Mouse (Mus musculus): ENCODE measurements at regions not wholly inside any gene's neighbourhood (a gene's known extent, or its start where the extent isn't known, plus 50 kb on each side); places are given as distances from the start of the nearest gene placed in this dataset.
A peak's percentile ranks its signal among the peaks of the same experiment; 100 is the strongest.

DNA sequence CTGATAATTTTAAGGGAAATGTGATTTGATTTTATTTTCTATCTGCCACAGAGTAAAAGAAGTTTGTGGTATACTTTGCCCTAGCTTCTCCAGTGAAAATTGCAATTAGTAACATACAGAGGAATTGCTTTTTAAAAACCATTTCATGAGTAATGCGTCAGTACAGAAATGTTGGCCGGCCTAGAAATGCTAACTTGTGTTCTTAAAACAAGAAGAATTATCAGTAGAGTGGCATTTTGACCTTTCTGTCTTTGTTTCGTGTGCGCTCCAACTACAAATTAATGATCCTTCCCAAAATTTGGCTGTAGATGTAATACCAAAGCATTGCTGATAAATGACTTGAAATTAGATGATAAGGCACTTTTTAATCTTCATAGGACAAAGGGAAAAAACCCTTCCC is 99.7 kb upstream of the Paip1 start:
- no peaks in the 10 kb centered on the region for H3K9me3 ChIP-seq (replicated peaks)
- no peak for ATAC-seq (ENCODE audit: insufficient number of reproducible peaks, low FRiP score, low TSS enrichment, low read depth)
- H3K9ac ChIP-seq = no peak overlapping the region
- 95% methylated on average over 4 of the region's 4 CpGs for WGBS
- H3K27ac ChIP-seq (replicated peaks) = no peak overlapping the region
- no peaks in the 10 kb centered on the region for H3K36me3 ChIP-seq
- no peak overlapping the region for H3K4me3 ChIP-seq (replicated peaks)
- H3K4me1 ChIP-seq = no peaks in the 10 kb centered on the region
- no peaks in the 10 kb centered on the region for H3K27me3 ChIP-seq
- H3K4me2 ChIP-seq (replicated peaks) = no peak overlapping the region

DNA sequence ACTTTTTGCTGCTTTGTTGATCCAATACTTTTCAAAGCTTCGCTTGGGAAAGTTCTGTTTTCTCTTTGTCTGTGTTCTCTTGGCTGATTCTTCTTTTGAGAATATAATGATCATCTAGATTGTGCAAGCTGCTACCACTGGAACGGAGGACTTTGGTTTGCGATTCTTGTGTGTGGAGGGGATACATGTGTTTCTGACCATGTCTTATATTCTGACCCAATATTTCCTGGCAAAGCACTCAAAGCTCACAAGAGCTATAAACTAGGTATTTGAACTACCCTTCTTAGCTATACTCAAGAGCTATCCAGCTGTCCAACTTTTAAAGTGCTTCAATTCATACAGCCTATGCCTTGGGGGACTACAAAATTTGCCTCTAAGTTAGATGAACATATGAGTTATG is 96.6 kb upstream of the Paip1 start:
- Histone ChIP-seq H3K4me2 (replicated peaks) (no peak overlapping the region), H3K27ac (replicated peaks) (no peak overlapping the region), H3K4me1 (no peaks in the 10 kb centered on the region), H3K9ac (no peak overlapping the region), H3K27me3 (no peaks in the 10 kb centered on the region), H3K9me3 (replicated peaks) (no peaks in the 10 kb centered on the region), H3K4me3 (replicated peaks) (no peak overlapping the region), H3K36me3 (peaks cover 11% of the 10 kb centered on the region)
- 86% methylated on average over 3 of the region's 3 CpGs for WGBS
- ATAC-seq (ENCODE audit: insufficient number of reproducible peaks, low FRiP score, low TSS enrichment, low read depth) = no peak

DNA sequence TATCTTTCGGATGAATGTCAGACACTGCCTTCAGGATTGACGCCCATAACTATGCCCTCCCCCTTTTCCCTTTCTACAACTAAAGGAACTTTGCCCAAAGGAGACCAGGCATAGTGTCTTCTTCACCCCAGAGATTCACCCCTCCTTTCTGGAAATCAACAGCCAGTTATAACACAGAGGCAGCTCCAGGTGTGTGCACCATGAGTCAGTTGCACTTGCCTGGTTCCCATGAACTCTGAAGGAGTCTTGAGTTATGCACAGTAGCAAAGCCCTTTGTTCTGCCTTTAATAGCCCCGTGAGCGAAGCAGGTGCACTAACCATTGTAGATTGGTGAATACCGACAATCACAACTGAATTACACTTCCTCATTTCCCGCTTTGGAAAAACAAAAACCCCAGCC is 94.5 kb upstream of the Paip1 start:
- H3K4me2 ChIP-seq (replicated peaks) = no peak overlapping the region
- no peak for ATAC-seq (ENCODE audit: insufficient number of reproducible peaks, low FRiP score, low TSS enrichment, low read depth)
- no peak overlapping the region for H3K9ac ChIP-seq
- H3K27ac ChIP-seq (replicated peaks) = no peak overlapping the region
- peaks cover 23% of the 10 kb centered on the region for H3K36me3 ChIP-seq
- no peaks in the 10 kb centered on the region for H3K4me1 ChIP-seq
- H3K9me3 ChIP-seq (replicated peaks) = no peaks in the 10 kb centered on the region
- 80% methylated on average over 6 of the region's 6 CpGs for WGBS
- no peak overlapping the region for H3K4me3 ChIP-seq (replicated peaks)
- no peaks in the 10 kb centered on the region for H3K27me3 ChIP-seq

DNA sequence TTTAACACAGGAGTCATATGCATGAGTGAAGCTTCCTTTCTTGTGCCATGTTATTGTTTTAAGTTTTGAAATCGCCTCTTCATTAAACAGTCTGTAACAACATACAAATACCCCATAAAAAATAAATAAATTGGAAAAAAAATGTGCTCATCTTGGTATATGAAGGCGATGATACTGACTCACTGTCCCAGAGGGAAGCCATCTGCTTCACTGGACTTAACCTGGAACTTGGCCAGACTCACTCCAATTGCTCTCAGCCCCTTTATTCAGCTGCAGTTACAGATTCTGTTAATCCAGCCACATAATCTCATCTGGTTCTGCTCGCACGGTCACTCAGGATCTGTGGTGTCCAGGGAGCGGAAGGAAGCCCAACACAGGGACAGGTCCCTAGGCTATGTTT is 90.5 kb upstream of the Paip1 start:
- Histone ChIP-seq H3K4me1 (0 out of 2 replicates have a peak, but pooled peaks cover 3% of the 10 kb centered on the region), H3K27ac (replicated peaks) (no peak overlapping the region), H3K9me3 (replicated peaks) (no peaks in the 10 kb centered on the region), H3K36me3 (peaks cover 23% of the 10 kb centered on the region), H3K4me3 (replicated peaks) (no peak overlapping the region), H3K27me3 (no peaks in the 10 kb centered on the region), H3K9ac (no peak overlapping the region), H3K4me2 (replicated peaks) (no peak overlapping the region)
- 93% methylated on average over 5 of the region's 5 CpGs for WGBS
- ATAC-seq (ENCODE audit: insufficient number of reproducible peaks, low FRiP score, low TSS enrichment, low read depth) = no peak

DNA sequence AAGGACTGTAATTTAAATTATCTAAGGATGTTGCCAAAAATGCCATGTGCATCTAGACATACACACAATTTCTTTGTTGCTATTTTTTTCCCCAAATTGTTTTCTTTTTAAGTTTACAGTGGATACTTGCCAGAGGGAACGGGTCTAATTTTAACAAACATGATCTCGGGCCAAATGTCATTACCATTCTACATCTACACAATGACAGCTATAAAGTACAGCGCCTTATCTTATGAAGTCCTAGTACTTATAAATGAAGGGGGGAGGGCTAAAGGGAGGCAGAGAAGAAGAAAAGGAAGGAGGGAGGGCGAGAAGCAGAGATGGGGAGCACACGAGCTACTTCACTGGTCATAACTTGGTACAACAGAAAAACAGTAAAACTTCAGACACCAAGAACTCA is 89.4 kb upstream of the Paip1 start:
- H3K27me3 ChIP-seq = no peaks in the 10 kb centered on the region
- no peaks in the 10 kb centered on the region for H3K9me3 ChIP-seq (replicated peaks)
- H3K9ac ChIP-seq = no peak overlapping the region
- no peak for ATAC-seq (ENCODE audit: insufficient number of reproducible peaks, low FRiP score, low TSS enrichment, low read depth)
- H3K27ac ChIP-seq (replicated peaks) = no peak overlapping the region
- 0 out of 2 replicates have a peak, but pooled peaks cover 3% of the 10 kb centered on the region for H3K4me1 ChIP-seq
- WGBS = 56% methylated on average over 5 of the region's 5 CpGs
- H3K4me3 ChIP-seq (replicated peaks) = no peak overlapping the region
- H3K36me3 ChIP-seq = peaks cover 23% of the 10 kb centered on the region
- H3K4me2 ChIP-seq (replicated peaks) = no peak overlapping the region

DNA sequence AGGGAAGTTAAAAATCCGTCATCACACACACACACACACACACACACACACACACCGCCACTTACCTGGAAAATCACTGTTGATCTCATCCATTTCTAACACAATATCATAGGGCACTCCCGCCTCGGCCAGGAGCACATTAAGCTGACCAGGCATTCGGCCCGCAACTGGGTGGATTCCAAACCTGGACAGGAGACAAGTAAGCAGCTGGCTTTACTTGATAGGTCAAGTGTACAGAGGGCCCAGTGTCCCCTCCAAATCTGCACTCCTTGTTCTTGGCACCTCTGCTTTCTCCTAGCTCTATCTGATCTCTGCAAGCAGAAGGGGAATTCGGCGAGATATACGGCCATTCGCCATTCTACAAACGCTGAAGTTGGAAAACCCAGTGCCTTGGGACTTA is 88.6 kb upstream of the Paip1 start:
- Histone ChIP-seq H3K9me3 (replicated peaks) (no peaks in the 10 kb centered on the region), H3K27ac (replicated peaks) (no peak overlapping the region), H3K4me2 (replicated peaks) (no peak overlapping the region), H3K9ac (no peak overlapping the region), H3K4me3 (replicated peaks) (no peak overlapping the region), H3K4me1 (0 out of 2 replicates have a peak, but pooled peaks cover 3% of the 10 kb centered on the region), H3K27me3 (no peaks in the 10 kb centered on the region), H3K36me3 (peaks cover 22% of the 10 kb centered on the region)
- 90% methylated on average over 11 of the region's 11 CpGs for WGBS
- no peak for ATAC-seq (ENCODE audit: insufficient number of reproducible peaks, low FRiP score, low TSS enrichment, low read depth)

DNA sequence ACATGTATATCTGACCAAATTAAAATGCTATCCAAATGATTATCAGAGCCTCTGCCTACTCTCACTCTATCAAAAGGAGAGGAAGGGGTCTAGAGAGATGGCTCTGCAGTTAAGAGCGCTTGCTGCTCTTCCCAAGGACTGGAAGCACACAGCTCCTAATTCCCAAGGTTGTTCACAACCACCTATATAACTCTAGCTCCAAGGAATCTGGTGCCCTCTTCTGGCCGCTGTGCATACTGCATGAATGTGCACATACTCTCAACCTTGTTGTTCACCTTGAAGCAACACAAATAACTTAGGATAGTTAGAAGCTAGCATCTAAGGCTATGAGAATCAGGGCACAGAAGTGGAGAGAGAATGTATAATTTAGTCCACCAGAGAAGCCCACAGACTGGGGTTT is 86.6 kb upstream of the Paip1 start:
- H3K27ac ChIP-seq (replicated peaks) = no peak overlapping the region

DNA sequence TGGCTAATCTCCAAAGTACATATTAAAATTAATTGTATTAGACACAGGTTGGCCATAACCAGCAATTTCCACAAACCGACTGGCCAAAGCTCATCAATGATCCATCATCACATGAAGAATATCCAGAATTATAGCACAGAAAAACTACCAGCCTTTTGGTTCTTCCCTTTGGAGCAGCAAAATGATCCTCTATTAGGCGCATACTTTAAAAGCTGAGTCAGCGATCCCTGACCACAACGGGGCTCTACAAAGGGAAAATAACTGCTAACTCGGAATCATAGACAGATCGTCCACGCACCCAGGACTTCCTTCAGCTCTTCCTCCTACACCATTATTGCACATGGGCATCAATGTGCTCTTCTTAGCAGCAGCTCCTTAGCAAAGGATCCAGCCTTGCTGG is 85.6 kb upstream of the Paip1 start:
- H3K27ac ChIP-seq (replicated peaks) = no peak overlapping the region
- H3K4me1 ChIP-seq = 0 out of 2 replicates have a peak, but pooled peaks cover 3% of the 10 kb centered on the region
- H3K4me2 ChIP-seq (replicated peaks) = no peak overlapping the region
- no peaks in the 10 kb centered on the region for H3K9me3 ChIP-seq (replicated peaks)
- H3K36me3 ChIP-seq = peaks cover 7% of the 10 kb centered on the region; the same call in 1 of the 2 replicates
- H3K4me3 ChIP-seq (replicated peaks) = no peak overlapping the region
- no peak overlapping the region for H3K9ac ChIP-seq
- H3K27me3 ChIP-seq = no peaks in the 10 kb centered on the region
- no peak for ATAC-seq (ENCODE audit: insufficient number of reproducible peaks, low FRiP score, low TSS enrichment, low read depth)
- WGBS = 74% methylated on average over 7 of the region's 7 CpGs

More for the DNA sequence above, 86.6 kb upstream of the Paip1 start:
- WGBS = 42% methylated on average over 2 of the region's 2 CpGs
- peaks cover 12% of the 10 kb centered on the region for H3K36me3 ChIP-seq
- no peaks in the 10 kb centered on the region for H3K27me3 ChIP-seq
- 0 out of 2 replicates have a peak, but pooled peaks cover 3% of the 10 kb centered on the region for H3K4me1 ChIP-seq
- H3K4me2 ChIP-seq (replicated peaks) = no peak overlapping the region
- no peaks in the 10 kb centered on the region for H3K9me3 ChIP-seq (replicated peaks)
- no peak overlapping the region for H3K9ac ChIP-seq
- no peak for ATAC-seq (ENCODE audit: insufficient number of reproducible peaks, low FRiP score, low TSS enrichment, low read depth)
- H3K4me3 ChIP-seq (replicated peaks) = no peak overlapping the region

DNA sequence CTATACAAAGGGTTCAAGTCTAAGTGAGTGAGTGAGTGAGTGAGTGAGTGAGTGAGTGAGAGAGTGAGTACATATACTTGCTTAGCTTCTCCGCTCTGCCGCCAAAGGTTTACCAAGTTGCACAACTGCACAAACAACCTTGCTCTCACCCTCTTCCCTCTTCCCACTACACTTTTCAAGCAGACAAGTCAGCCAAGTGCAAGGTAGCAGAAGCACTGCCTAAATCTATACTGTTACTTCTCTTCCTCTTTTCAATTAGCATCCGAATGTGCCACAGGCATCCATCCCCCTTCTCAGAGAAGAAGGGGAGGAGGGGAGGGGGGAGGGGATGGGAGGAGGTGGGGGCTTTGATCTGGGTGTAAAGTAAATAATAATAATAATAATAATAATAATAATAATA is 80.4 kb upstream of the Paip1 start:
- H3K4me3 ChIP-seq (replicated peaks) = no peak overlapping the region
- H3K36me3 ChIP-seq = no peaks in the 10 kb centered on the region
- no peak for ATAC-seq (ENCODE audit: insufficient number of reproducible peaks, low FRiP score, low TSS enrichment, low read depth)
- no peak overlapping the region for H3K9ac ChIP-seq
- 98% methylated on average over 3 of the region's 3 CpGs for WGBS
- no peaks in the 10 kb centered on the region for H3K9me3 ChIP-seq (replicated peaks)
- H3K4me1 ChIP-seq = peaks cover 6% of the 10 kb centered on the region
- no peak overlapping the region for H3K4me2 ChIP-seq (replicated peaks)
- H3K27me3 ChIP-seq = no peaks in the 10 kb centered on the region
- H3K27ac ChIP-seq (replicated peaks) = no peak overlapping the region

DNA sequence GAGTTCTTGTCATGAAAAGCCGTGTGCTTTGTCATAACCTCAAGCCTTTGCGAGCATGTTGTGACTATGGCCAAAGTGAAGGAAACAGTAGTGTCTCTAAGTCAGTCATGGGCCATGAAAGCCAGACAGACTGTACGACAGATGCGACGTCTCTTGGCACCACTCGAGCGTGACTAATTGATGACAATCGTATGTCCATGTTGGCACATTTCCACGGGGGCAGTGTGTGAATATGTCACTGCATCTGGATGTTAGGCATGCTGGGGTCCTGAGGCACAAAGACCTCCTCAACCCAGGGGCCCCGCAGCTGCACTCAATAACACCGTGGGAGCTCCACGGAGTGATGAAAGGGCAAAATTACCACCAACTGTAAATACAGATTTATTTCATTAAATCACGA is 77.1 kb upstream of the Paip1 start:
- H3K9ac ChIP-seq = no peak overlapping the region
- H3K4me2 ChIP-seq (replicated peaks) = 0 out of 2 replicates have a peak overlapping the region, but pooled peaks have one; percentile 6
- no peaks in the 10 kb centered on the region for H3K9me3 ChIP-seq (replicated peaks)
- WGBS = 29% methylated on average over 13 of the region's 13 CpGs
- H3K4me3 ChIP-seq (replicated peaks) = no peak overlapping the region
- ATAC-seq (ENCODE audit: insufficient number of reproducible peaks, low FRiP score, low TSS enrichment, low read depth) = peak; percentile 82
- H3K27me3 ChIP-seq = no peaks in the 10 kb centered on the region
- peaks cover 6% of the 10 kb centered on the region for H3K4me1 ChIP-seq
- no peak overlapping the region for H3K27ac ChIP-seq (replicated peaks)
- peaks cover 26% of the 10 kb centered on the region for H3K36me3 ChIP-seq

DNA sequence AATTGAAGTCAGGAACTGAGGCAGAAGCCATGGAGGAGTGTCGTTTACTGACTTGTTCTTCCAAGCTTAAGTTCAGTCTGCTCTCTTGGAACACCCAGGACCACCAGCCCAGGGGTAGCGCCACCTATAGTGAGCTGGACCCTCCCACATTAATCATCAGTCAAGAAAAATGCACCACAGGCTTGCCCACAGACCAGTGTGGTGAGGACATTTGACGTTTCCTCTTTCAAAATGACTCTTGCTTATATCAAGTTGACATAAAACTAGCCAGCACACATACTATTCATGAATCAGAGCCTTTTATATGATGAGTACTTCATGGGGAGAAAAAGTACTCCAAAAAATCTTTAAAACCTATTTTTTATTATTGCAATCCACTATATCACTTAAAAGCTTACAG is 69.7 kb upstream of the Paip1 start:
- Histone ChIP-seq H3K9me3 (replicated peaks) (no peaks in the 10 kb centered on the region), H3K27me3 (no peaks in the 10 kb centered on the region), H3K36me3 (peaks cover 39% of the 10 kb centered on the region), H3K4me3 (replicated peaks) (no peak overlapping the region), H3K9ac (no peak overlapping the region), H3K4me2 (replicated peaks) (no peak overlapping the region), H3K27ac (replicated peaks) (no peak overlapping the region), H3K4me1 (no peaks in the 10 kb centered on the region)
- no peak for ATAC-seq (ENCODE audit: insufficient number of reproducible peaks, low FRiP score, low TSS enrichment, low read depth)
- WGBS = 70% methylated on average over 3 of the region's 3 CpGs

DNA sequence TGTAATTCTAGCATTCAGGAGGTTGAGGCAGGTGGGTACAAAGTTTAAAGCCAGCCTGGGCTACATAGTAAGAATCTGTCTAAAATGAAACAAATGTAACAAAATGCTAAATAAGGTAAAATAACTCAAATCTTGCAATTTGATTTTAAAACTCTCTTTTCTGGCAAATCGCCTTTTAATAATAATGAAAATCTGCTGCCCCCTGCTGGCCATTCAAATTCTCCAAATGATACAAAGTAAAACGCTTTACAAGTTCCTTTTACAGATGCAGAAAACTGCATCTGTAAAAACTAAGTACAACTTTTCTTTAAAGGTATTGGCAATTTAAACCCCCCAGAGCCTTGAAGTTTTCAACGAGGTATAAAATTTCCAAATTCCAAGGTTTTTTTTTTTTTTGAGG is 65.0 kb upstream of the Paip1 start:
- no peak for ATAC-seq (ENCODE audit: insufficient number of reproducible peaks, low FRiP score, low TSS enrichment, low read depth)
- Histone ChIP-seq H3K9ac (no peak overlapping the region), H3K4me1 (no peaks in the 10 kb centered on the region), H3K4me2 (replicated peaks) (no peak overlapping the region), H3K4me3 (replicated peaks) (no peak overlapping the region), H3K27me3 (no peaks in the 10 kb centered on the region), H3K27ac (replicated peaks) (no peak overlapping the region), H3K36me3 (peaks cover 19% of the 10 kb centered on the region), H3K9me3 (replicated peaks) (no peaks in the 10 kb centered on the region)
- WGBS = 34% methylated on average over 3 of the region's 3 CpGs
